Mouse (Mus musculus): ENCODE results near the gene Bcorl1. TPM values are rescaled to one million over a fixed set of nuclear protein-coding genes. Genes with fewer than 3 reads are reported as not detected.

Bcorl1 gene
- total RNA-seq, 2 experiments from 2014 or later, result 20.3 to 20.4 TPM

DNA sequence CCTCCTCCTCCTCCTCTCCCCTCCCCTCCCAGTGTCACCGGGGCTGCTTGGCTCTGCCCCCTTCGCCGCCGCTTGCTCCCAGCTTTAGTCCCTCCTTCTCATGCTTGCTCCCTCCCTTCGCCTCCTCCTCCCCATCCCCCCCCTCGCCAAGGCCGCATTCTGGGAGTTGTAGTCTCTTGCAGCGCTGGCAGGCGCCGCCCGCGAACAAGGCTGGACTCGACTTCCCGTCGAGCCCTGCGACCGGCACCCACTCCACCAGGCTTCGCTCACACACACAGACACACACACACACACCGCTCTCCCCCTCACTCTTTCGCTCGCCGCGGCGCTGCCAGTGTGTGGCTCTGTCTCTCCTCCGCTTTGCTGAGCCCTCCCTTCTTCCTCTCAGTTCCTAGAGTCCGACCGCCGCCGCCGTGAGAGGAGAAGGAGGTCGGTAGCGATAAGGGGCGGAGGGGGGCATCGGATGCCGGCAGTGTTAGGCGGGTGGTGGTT lies 2.3 kb downstream of the Bcorl1 start:
- intact Hi-C loops (cut with DNase I), result loop anchor here (1.0 to 10.0 kb wide), 2 partner anchors 58 to 139 kb away; partner anchors contain the start of gene Zdhhc9
- peak overlapping the region; percentile 60 for H3K4me3 ChIP-seq
- H3K27ac ChIP-seq, result peak overlapping the region; percentile 76
- no peak for TF ChIP-seq CTCF (IDR thresholded peaks at IDR 0.05)
- peak; percentile 77 to 89 for DNase-seq (ENCODE audit: extremely low spot score in 1 of 2, low spot score in 2 of 2)

DNA sequence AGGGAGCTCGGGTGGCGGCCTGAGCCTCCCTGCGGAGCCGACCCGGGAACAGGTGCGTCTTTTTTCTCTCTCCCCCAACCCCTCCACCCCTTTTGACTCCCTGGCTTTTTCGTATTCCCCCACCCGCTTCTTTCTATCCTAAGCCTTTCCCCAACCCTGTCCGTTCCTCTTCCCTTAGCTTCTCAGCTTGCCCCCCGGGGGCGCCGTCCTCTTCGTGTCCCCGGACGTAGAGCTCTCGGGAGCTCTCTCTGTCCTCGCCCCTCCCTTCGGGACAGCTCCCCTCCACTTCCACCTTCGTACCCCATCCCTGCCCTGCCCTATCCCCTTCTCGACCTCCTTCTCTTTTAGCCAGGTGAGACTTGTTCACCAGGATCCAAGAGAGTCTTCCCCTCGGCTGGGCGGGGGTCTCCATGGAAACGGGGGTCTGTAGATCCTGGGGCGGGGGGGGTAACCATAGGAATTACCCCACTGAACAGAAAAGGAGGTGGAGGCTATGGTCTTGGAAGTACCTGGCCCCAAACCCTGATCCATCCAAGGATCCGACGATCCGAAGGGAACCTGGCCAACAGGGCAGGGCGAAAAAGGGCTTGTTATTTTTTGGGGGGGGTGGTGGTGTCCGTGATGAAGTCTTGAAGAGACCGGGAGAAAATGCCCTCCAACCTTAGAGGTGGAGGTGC lies 2.9 kb downstream of the Bcorl1 start:
- intact Hi-C loops (cut with DNase I), result loop anchor here (1.0 to 10.0 kb wide), 3 partner anchors 37 to 139 kb away; partner anchors contain the start of gene Zdhhc9
- peak overlapping the region; percentile 76 for H3K27ac ChIP-seq
- peak overlapping the region; percentile 60 for H3K4me3 ChIP-seq
- TF ChIP-seq CTCF (IDR thresholded peaks at IDR 0.05), result no peak
- no peak for DNase-seq (ENCODE audit: extremely low spot score in 1 of 2, low spot score in 2 of 2)

DNA sequence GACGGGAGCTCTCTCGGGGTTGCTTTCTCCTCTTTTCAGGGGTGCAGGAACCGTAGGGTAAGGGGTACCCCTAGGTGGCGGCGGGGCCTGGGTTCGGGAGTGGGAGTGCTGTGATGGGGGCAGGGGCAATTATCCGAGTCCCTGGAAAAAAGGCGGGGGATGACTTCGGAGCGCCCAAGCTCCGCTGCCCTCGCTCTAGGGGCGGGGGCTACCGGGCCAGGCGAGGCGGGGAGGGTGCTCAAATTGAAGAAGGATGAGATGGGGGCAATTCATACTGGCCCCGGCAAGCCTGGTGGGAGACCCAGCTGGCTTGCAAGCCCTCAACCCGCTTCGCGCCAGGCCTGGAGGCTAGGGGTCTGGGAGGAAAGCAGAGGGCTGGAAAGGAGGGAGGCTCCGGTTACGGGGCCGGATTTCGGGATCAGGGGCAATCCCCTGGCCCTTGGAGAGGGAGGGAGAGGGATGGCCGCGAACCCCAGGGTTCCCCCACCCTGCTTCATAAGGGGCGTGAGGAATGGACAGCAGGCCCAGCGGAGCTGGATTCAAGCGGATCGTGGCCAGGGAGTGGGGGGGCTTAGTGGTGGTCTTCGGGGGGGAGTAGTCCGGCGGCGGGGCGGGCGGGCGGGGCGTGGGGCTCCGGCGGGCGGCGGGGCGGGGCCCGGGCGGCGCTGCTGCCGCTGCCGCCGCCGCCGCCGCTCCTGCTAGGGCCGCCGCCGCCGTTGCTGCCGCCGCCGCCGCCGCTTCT lies 3.7 kb downstream of the Bcorl1 start:
- no peak for TF ChIP-seq CTCF (IDR thresholded peaks at IDR 0.05)
- intact Hi-C loops (cut with DNase I), result loop anchor here (2.0 to 10.0 kb wide), 2 partner anchors 36 to 140 kb away; partner anchors contain the start of gene Zdhhc9
- Histone ChIP-seq H3K27ac (peak overlapping the region; percentile 64), H3K4me3 (peak overlapping the region; percentile 60)
- peak; percentile 11 to 17 for DNase-seq (ENCODE audit: extremely low spot score in 1 of 2, low spot score in 2 of 2)

DNA sequence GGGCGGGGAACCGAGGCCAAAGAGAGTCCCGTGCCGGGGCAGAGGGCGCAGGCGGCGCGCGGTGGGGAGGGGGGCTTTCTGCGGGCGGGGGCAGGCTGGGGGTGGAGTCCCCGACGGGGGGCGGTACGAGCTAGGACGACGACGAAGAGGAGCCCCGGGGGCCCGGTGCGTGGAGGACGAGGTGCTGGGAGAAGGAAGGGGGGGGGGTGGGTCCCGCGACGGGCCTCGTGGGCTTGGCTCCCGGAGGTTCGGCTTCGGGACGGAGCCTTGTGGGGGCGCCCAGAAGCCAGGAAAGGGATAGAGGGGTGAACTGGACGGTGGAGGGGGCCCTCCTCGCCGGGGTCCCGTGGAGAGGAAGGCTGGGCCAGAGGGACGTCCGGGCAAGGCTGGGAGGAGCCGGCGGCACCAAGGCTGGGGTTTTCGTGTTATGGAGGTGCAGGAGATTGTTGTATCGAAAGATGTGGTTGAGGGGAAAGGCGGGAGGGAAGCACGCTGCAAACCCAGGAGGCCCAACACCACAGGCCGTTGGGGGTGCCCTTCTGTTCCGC lies 4.3 kb downstream of the Bcorl1 start:
- Histone ChIP-seq H3K27ac (no peak overlapping the region), H3K4me3 (peak overlapping the region; percentile 60)
- peak in 1 of 2 experiments; percentile 16 for DNase-seq (ENCODE audit: extremely low spot score in 1 of 2, low spot score in 2 of 2)
- intact Hi-C loops (cut with DNase I), result loop anchor here (2.0 to 10.0 kb wide), 2 partner anchors 35 to 141 kb away; partner anchors contain the start of gene Zdhhc9
- TF ChIP-seq CTCF (IDR thresholded peaks at IDR 0.05), result no peak

DNA sequence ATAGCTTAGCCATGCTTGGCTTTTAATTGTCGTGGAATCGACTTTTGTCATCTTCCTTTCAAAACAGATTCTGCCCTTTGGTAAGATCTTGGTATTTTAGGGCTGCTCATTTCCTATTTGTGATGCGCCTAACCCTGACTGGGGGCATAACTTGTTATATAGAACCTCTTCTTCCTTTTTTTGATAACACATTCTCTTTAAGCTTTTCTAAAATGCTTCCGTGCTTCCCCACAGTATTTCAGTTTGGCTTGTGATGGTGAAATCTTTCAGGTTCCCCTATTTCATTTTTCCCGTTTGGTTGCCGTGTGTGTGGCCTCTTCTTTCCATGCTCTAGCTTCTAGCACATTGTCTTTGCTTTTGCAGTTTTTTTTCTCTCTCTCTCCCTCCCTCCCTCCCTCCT lies 14.2 kb downstream of the Bcorl1 start:
- no peak overlapping the region for H3K4me3 ChIP-seq
- DNase-seq (ENCODE audit: extremely low spot score in 1 of 2, low spot score in 2 of 2), result no peak
- H3K27ac ChIP-seq, result no peak overlapping the region
- intact Hi-C loops (cut with DNase I), result no loop called here
- TF ChIP-seq CTCF (IDR thresholded peaks at IDR 0.05), result no peak

DNA sequence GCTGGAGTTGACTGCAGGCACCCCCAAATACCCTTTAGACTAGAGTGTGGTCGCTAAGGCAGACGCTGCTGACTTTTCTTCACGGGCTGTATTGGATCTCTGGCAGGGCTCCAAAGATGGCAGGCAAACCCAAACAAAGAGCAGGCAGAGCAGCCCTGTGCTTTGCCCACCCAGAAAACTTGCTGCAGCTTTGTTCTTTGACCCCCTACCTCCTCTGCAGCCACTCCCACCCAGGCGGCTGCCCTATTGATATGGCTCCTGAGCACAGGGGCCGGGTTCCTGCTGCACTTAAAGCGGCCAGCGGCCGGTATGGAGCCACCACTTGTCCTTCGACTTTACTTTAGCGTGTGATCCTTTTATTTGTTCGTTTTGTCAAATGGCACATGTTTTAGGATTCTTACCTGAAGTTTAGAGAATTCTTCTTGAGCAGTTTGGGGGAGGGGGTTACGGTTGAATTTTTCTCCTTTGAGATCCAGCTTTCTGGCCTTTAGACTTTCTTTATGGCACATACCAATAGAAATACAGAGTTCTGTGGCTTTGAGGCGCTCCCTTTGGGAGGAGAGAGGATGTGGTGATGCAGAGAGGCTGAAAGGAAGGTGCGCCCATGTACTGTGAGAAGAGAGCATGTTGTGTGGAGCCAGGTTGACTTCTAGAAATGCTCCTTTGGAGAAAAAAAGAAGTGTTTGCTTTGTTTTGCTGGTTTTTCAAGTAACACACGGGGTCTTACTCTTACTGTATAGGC lies 24.8 kb downstream of the Bcorl1 start:
- no peak overlapping the region for H3K4me3 ChIP-seq
- DNase-seq (ENCODE audit: extremely low spot score in 1 of 2, low spot score in 2 of 2), result no peak
- H3K27ac ChIP-seq, result no peak overlapping the region
- no peak for TF ChIP-seq CTCF (IDR thresholded peaks at IDR 0.05)
- intact Hi-C loops (cut with DNase I), result no loop called here

DNA sequence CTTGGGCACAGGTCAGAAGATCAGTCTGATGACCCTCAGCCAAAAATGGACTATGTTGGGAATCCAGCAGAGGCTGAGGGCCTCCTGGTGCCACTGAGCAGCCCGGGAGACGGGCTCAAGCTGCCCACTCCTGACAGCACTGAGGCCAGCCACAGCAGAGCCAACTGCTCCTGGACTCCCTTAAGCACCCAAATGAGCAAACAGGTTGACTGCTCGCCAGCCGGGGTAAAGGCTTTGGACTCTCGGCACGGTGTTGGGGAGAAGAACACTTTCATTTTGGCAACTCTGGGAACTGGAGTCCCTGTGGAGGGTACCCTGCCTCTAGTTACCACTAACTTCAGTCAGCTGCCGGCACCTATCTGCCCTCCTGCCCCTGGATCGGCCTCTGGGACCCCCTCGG lies 26.7 kb downstream of the Bcorl1 start:
- intact Hi-C loops (cut with DNase I), result no loop called here
- no peak overlapping the region for H3K27ac ChIP-seq
- no peak for TF ChIP-seq CTCF (IDR thresholded peaks at IDR 0.05)
- H3K4me3 ChIP-seq, result no peak overlapping the region
- DNase-seq (ENCODE audit: extremely low spot score in 1 of 2, low spot score in 2 of 2), result no peak

DNA sequence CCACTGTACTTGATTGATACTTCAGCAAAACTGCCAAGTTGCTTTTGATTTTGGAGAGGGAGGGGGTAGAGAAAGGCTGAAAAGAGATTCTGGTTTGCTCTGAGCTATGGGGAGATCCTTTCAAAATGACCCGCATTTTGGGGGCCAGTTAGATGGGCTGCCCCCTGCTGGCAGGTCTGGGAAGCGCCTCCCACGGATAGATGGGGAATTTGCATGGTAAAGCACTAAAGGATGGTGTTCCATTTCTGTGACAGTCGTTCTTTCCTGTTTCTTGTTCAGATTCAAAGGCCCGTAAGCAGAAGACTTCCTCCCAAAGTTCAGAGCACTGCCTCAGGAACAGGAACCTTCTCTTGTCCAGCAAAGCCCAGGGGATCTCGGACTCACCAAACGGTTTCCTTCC lies 42.5 kb downstream of the Bcorl1 start:
- intact Hi-C loops (cut with DNase I), result loop anchor here (2.0 to 5.0 kb wide), 2 partner anchors 105 to 396 kb away; no protein-coding TSS in a partner anchor
- peak; percentile 74 for TF ChIP-seq CTCF (IDR thresholded peaks at IDR 0.05)
- H3K4me3 ChIP-seq, result no peak overlapping the region
- H3K27ac ChIP-seq, result no peak overlapping the region
- DNase-seq (ENCODE audit: extremely low spot score in 1 of 2, low spot score in 2 of 2), result peak; percentile 15 to 32

DNA sequence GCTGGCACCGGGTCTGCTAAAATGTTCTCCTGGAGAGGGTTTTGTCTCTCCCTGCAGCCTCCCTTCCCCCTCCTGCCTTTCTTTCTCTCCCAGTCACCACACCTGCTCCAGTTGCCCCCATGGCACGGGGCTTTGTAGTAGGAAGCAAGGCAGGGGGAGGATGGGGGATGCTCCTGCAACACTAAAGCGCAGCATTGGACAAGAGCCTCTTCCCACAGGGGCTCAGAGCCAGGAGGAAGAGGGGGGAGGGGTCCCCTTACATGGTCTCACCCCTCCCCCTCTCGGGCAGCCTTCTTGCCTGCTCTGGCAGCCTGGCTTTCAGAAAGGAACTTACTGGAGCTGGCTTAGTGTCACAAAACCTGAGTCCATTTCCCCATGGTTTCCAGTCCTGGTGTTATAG lies 44.8 kb downstream of the Bcorl1 start:
- H3K27ac ChIP-seq, result no peak overlapping the region
- no peak for TF ChIP-seq CTCF (IDR thresholded peaks at IDR 0.05)
- H3K4me3 ChIP-seq, result no peak overlapping the region
- intact Hi-C loops (cut with DNase I), result no loop called here
- DNase-seq (ENCODE audit: extremely low spot score in 1 of 2, low spot score in 2 of 2), result no peak

DNA sequence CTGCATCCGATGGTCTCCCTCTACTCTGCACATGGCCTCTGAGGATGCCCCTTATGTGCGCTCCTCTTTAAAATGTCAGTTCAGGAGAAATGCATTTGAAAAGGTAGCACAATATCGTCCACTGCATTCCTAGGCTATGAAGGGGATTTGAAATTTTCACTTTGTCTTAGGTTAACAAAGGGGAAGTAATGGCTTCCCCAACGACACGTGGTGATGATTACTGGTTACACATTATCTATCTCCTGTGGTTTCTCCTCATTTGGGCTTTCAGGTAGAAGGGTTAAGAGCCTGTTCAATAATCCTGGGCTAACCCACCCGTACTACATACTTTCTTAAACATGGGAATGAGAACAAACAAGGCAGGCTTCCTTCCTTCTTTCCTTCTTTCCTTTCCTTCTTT lies 48.2 kb downstream of the Bcorl1 start:
- Histone ChIP-seq H3K4me3 (no peak overlapping the region), H3K27ac (no peak overlapping the region)
- TF ChIP-seq CTCF (IDR thresholded peaks at IDR 0.05), result no peak
- no peak for DNase-seq (ENCODE audit: extremely low spot score in 1 of 2, low spot score in 2 of 2)
- intact Hi-C loops (cut with DNase I), result no loop called here

DNA sequence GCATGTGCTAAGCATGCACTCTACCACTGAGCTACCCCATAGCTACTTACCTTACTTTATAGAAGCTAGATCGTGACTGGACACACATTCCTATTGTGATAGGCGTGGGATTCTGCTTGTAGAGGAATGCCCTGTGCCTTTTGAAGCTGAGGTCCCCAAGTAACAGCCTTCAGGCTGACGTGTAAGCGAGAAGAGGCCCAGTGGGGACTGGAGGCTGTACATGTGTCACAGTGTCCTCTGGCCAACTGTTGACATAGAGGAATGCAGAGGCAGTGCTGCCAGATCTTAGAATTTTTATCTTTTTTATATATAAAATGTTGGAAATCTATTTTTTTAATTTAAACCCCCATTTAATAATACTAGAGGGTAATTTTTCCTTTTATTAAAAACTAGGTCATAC lies 58.8 kb downstream of the Bcorl1 start:
- intact Hi-C loops (cut with DNase I), result no loop called here
- no peak for DNase-seq (ENCODE audit: extremely low spot score in 1 of 2, low spot score in 2 of 2)
- H3K27ac ChIP-seq, result no peak overlapping the region
- no peak for TF ChIP-seq CTCF (IDR thresholded peaks at IDR 0.05)
- no peak overlapping the region for H3K4me3 ChIP-seq

All from left cerebral cortex, adult 2 months (tissue).